Mouse (Mus musculus) liver, adult 2 months (tissue): ENCODE data around the gene Kif19a. TPM values are rescaled to one million over a fixed set of nuclear protein-coding genes. Genes with fewer than 3 reads are reported as not detected.
A peak's percentile ranks its signal among the peaks of the same experiment; 100 is the strongest.

Experiments used
- DNase-seq: peaks from one replicate; pipeline ENCODE4 v3.0.0-alpha.2; 2011; ENCODE audit warnings: low read depth, low spot score; ENCODE audit errors: extremely low read depth
- H3K27ac ChIP-seq: fragments of 200-500 bp; replicated peaks from 2 replicates; pipeline ENCODE4 v1.5.1; 2012; ENCODE audit warnings: low read depth, mild to moderate bottlenecking, control low read depth, inconsistent platforms, low read length; ENCODE audit not compliant: insufficient read depth
- H3K27me3 ChIP-seq: fragments of 200-500 bp; 2 replicates; pipeline ENCODE4 v1.6.1; 2012; ENCODE audit warnings: mild to moderate bottlenecking, moderate library complexity, low read length, inconsistent platforms; ENCODE audit not compliant: control insufficient read depth, insufficient read depth
- H3K36me3 ChIP-seq: fragments of 200-500 bp; 2 replicates; pipeline ENCODE4 v1.6.1; 2012; ENCODE audit warnings: low read length, inconsistent platforms; ENCODE audit not compliant: control insufficient read depth, insufficient read depth
- H3K4me1 ChIP-seq: fragments of 200-500 bp; 2 replicates; pipeline ENCODE4 v1.6.1; 2011; ENCODE audit warnings: low read length; ENCODE audit not compliant: control insufficient read depth, insufficient read depth
- H3K4me3 ChIP-seq: fragments of 200-500 bp; 2 replicates; pipeline ENCODE4 v1.5.1; 2011; ENCODE audit warnings: low read depth, mild to moderate bottlenecking, control low read depth, low read length, moderate library complexity; ENCODE audit not compliant: insufficient read depth
- H3K79me2 ChIP-seq: fragments of 200-500 bp; 2 replicates; pipeline ENCODE4 v1.6.1; 2012; ENCODE audit warnings: inconsistent platforms, mild to moderate bottlenecking, low read length, moderate library complexity; ENCODE audit not compliant: control insufficient read depth, insufficient read depth
- H3K9ac ChIP-seq: fragments of 200-500 bp; 2 replicates; pipeline ENCODE4 v1.6.1; 2012; ENCODE audit warnings: low read depth, mild to moderate bottlenecking, control low read depth, inconsistent platforms, low read length
- CTCF ChIP-seq: fragments of 200-500 bp; IDR thresholded peaks from 2 replicates; pipeline ENCODE4 v1.5.1; 2011; ENCODE audit warnings: low read depth, low read length, control low read depth
- POLR2A ChIP-seq: fragments of 200-500 bp; IDR thresholded peaks from 2 replicates; pipeline ENCODE4 v1.6.1; 2011; ENCODE audit warnings: low read length, control low read depth; ENCODE audit not compliant: insufficient read depth; ENCODE audit errors: extremely low read depth
- WGBS: fragments of 180-500 bp; shearing (Covaris S2); methylation state at CpG from one replicate; pipeline ENCODE4 v1.1.7; 2018; 5-methylcytosine and 5-hydroxymethylcytosine counted together
- polyA plus RNA-seq: library from polyadenylated mRNA; depleted of rRNA; stranded (reverse); fragments of >200 nt; gene quantifications from 2 replicates; pipeline ENCODE4 v1.2.3, GENCODE M21; 2012
- total RNA-seq: library from RNA; depleted of rRNA; stranded (reverse); fragments of >200 nt; gene quantifications from 2 replicates; pipeline ENCODE4 v1.2.3, GENCODE M21; 2014

The Kif19a gene
- total and polyA plus RNA-seq, 2 experiments = 0.24 to 0.37 TPM

GRCm38 (mm10) chr11:114791351-114791889 lies 26.2 kb downstream of the Kif19a start:
- Histone ChIP-seq H3K9ac (no peak overlapping the region), H3K4me3 (peak overlapping the region; percentile 17; the same call in 1 of the 2 replicates), H3K27me3 (peaks cover 29% of the 10 kb centered on the region), H3K4me1 (no peaks in the 10 kb centered on the region; the same call in 1 of the 2 replicates), H3K36me3 (no peaks in the 10 kb centered on the region), H3K79me2 (no peaks in the 10 kb centered on the region), H3K27ac (no peak overlapping the region)
- TF ChIP-seq CTCF = no peak
- no peak for DNase-seq
- WGBS = 4% methylated on average over 50 of the region's 50 CpGs

GRCm38 (mm10) chr11:114791891-114792411 lies 26.8 kb downstream of the Kif19a start:
- Histone ChIP-seq H3K4me1 (no peaks in the 10 kb centered on the region; the same call in 1 of the 2 replicates), H3K9ac (no peak overlapping the region), H3K4me3 (peak overlapping the region; percentile 17; the same call in 1 of the 2 replicates), H3K27ac (no peak overlapping the region), H3K36me3 (no peaks in the 10 kb centered on the region), H3K79me2 (no peaks in the 10 kb centered on the region), H3K27me3 (peaks cover 28% of the 10 kb centered on the region)
- no peak for DNase-seq
- TF ChIP-seq CTCF (no peak), POLR2A (no peak)
- WGBS = 2% methylated on average over 58 of the region's 59 CpGs

GRCm38 (mm10) chr11:114792931-114793494 lies 27.8 kb downstream of the Kif19a start:
- 74% methylated on average over 5 of the region's 5 CpGs for WGBS
- Histone ChIP-seq H3K36me3 (no peaks in the 10 kb centered on the region), H3K4me1 (no peaks in the 10 kb centered on the region; the same call in 1 of the 2 replicates), H3K27ac (no peak overlapping the region), H3K27me3 (peaks cover 23% of the 10 kb centered on the region), H3K4me3 (no peak overlapping the region), H3K9ac (no peak overlapping the region), H3K79me2 (no peaks in the 10 kb centered on the region)
- TF ChIP-seq POLR2A (no peak), CTCF (no peak)
- no peak for DNase-seq

- no peaks in the 10 kb centered on the region for H3K79me2 ChIP-seq
- no peaks in the 10 kb centered on the region; the same call in 1 of the 2 replicates for H3K4me1 ChIP-seq
- 52% methylated on average over 19 of the region's 19 CpGs for WGBS
- no peak for DNase-seq
- no peak overlapping the region for H3K27ac ChIP-seq
- H3K4me3 ChIP-seq = no peak overlapping the region
- no peak overlapping the region for H3K9ac ChIP-seq
- TF ChIP-seq CTCF (no peak), POLR2A (no peak)
- H3K27me3 ChIP-seq = peaks cover 23% of the 10 kb centered on the region
- no peaks in the 10 kb centered on the region for H3K36me3 ChIP-seq
These were observed 28.8 kb downstream of the Kif19a start for GRCm38 (mm10) chr11:114793868-114794545.

- no peaks in the 10 kb centered on the region; the same call in 1 of the 2 replicates for H3K4me1 ChIP-seq
- peaks cover 22% of the 10 kb centered on the region for H3K27me3 ChIP-seq
- no peak overlapping the region for H3K9ac ChIP-seq
- no peaks in the 10 kb centered on the region for H3K79me2 ChIP-seq
- WGBS = 23% methylated on average over 4 of the region's 4 CpGs
- no peak overlapping the region for H3K27ac ChIP-seq
- TF ChIP-seq POLR2A = no peak
- no peak for TF ChIP-seq CTCF
- no peak for DNase-seq
- no peak overlapping the region for H3K4me3 ChIP-seq
- no peaks in the 10 kb centered on the region for H3K36me3 ChIP-seq
These were observed 29.5 kb downstream of the Kif19a start for GRCm38 (mm10) chr11:114794691-114795090.
